Mouse (Mus musculus): ENCODE data around the gene Wdfy3. TPM values are rescaled to one million over a fixed set of nuclear protein-coding genes. Genes with fewer than 3 reads are reported as not detected.

Gene Wdfy3
- polyA plus RNA-seq, 1 experiment from 2014 or later, result 4.9 TPM

GRCm38 (mm10) chr5:101957419-101957818 is 112.3 kb downstream of the Wdfy3 start:
- TF ChIP-seq CTCF (IDR thresholded peaks at IDR 0.05; ENCODE audit: low read depth) (no peak), EP300 (optimal IDR thresholded peaks at IDR 0.05) (no peak)
- no peak overlapping the region for H3K4me3 ChIP-seq (ENCODE audit: low read depth, low read length)
- no peak overlapping the region for H3K9ac ChIP-seq (ENCODE audit: low read length)
- H3K9me3 ChIP-seq (ENCODE audit: control insufficient read depth, low read length), result no peaks in the 10 kb centered on the region
- no peak overlapping the region for H3K4me2 ChIP-seq (replicated peaks; ENCODE audit: low read depth)
- DNase-seq (ENCODE audit: low spot score) (no peak), ATAC-seq (ENCODE audit: low FRiP score, low TSS enrichment) (no peak)
- WGBS, result 87% methylated on average over 8 of the region's 8 CpGs
- peaks cover 18% of the 10 kb centered on the region; the same call in 1 of the 2 replicates for H3K36me3 ChIP-seq (ENCODE audit: control insufficient read depth, insufficient read depth, low read length)
- H3K27me3 ChIP-seq (ENCODE audit: control insufficient read depth, insufficient read depth, low read length), result no peaks in the 10 kb centered on the region
- no peaks in the 10 kb centered on the region for H3K4me1 ChIP-seq (replicated peaks; ENCODE audit: control insufficient read depth, insufficient read depth)
- H3K27ac ChIP-seq (replicated peaks), result no peak overlapping the region

- DNase-seq (ENCODE audit: low spot score) (no peak), ATAC-seq (ENCODE audit: low FRiP score, low TSS enrichment) (no peak)
- Histone ChIP-seq H3K4me3 (ENCODE audit: low read depth, low read length) (no peak overlapping the region), H3K9ac (ENCODE audit: low read length) (no peak overlapping the region), H3K36me3 (ENCODE audit: control insufficient read depth, insufficient read depth, low read length) (peaks cover 9% of the 10 kb centered on the region; the same call in 1 of the 2 replicates), H3K4me2 (replicated peaks; ENCODE audit: low read depth) (no peak overlapping the region), H3K27ac (replicated peaks) (no peak overlapping the region), H3K4me1 (replicated peaks; ENCODE audit: control insufficient read depth, insufficient read depth) (no peaks in the 10 kb centered on the region), H3K9me3 (ENCODE audit: control insufficient read depth, low read length) (no peaks in the 10 kb centered on the region), H3K27me3 (ENCODE audit: control insufficient read depth, insufficient read depth, low read length) (no peaks in the 10 kb centered on the region)
- WGBS, result 58% methylated on average over 16 of the region's 16 CpGs
- no peak for TF ChIP-seq CTCF (IDR thresholded peaks at IDR 0.05; ENCODE audit: low read depth)
- TF ChIP-seq EP300 (optimal IDR thresholded peaks at IDR 0.05), result no peak
Observed at GRCm38 (mm10) chr5:101954393-101955340, 115.1 kb downstream of the Wdfy3 start.

- DNase-seq (ENCODE audit: low spot score) (no peak), ATAC-seq (ENCODE audit: low FRiP score, low TSS enrichment) (no peak)
- Histone ChIP-seq H3K27me3 (ENCODE audit: control insufficient read depth, insufficient read depth, low read length) (no peaks in the 10 kb centered on the region), H3K4me2 (replicated peaks; ENCODE audit: low read depth) (no peak overlapping the region), H3K36me3 (ENCODE audit: control insufficient read depth, insufficient read depth, low read length) (peaks cover 14% of the 10 kb centered on the region), H3K9me3 (ENCODE audit: control insufficient read depth, low read length) (no peaks in the 10 kb centered on the region), H3K4me1 (replicated peaks; ENCODE audit: control insufficient read depth, insufficient read depth) (no peaks in the 10 kb centered on the region), H3K4me3 (ENCODE audit: low read depth, low read length) (no peak overlapping the region), H3K9ac (ENCODE audit: low read length) (no peak overlapping the region), H3K27ac (replicated peaks) (no peak overlapping the region)
- 67% methylated on average over 1 of the region's 1 CpGs for WGBS
- TF ChIP-seq CTCF (IDR thresholded peaks at IDR 0.05; ENCODE audit: low read depth) (no peak), EP300 (optimal IDR thresholded peaks at IDR 0.05) (no peak)
Observed at GRCm38 (mm10) chr5:101951918-101952317, 117.8 kb downstream of the Wdfy3 start.

- WGBS, result 74% methylated on average over 8 of the region's 8 CpGs
- H3K9ac ChIP-seq (ENCODE audit: low read length), result no peak overlapping the region
- TF ChIP-seq CTCF (IDR thresholded peaks at IDR 0.05; ENCODE audit: low read depth), result no peak
- no peak for TF ChIP-seq EP300 (optimal IDR thresholded peaks at IDR 0.05)
- ATAC-seq (ENCODE audit: low FRiP score, low TSS enrichment) (no peak), DNase-seq (ENCODE audit: low spot score) (no peak)
- no peak overlapping the region for H3K4me2 ChIP-seq (replicated peaks; ENCODE audit: low read depth)
- H3K9me3 ChIP-seq (ENCODE audit: control insufficient read depth, low read length), result no peaks in the 10 kb centered on the region
- H3K27me3 ChIP-seq (ENCODE audit: control insufficient read depth, insufficient read depth, low read length), result no peaks in the 10 kb centered on the region
- H3K4me3 ChIP-seq (ENCODE audit: low read depth, low read length), result no peak overlapping the region
- peaks cover 16% of the 10 kb centered on the region for H3K36me3 ChIP-seq (ENCODE audit: control insufficient read depth, insufficient read depth, low read length)
- no peak overlapping the region for H3K27ac ChIP-seq (replicated peaks)
- H3K4me1 ChIP-seq (replicated peaks; ENCODE audit: control insufficient read depth, insufficient read depth), result no peaks in the 10 kb centered on the region
Observed at GRCm38 (mm10) chr5:101949323-101949722, 120.4 kb downstream of the Wdfy3 start.

GRCm38 (mm10) chr5:101948641-101949040 is 121.1 kb downstream of the Wdfy3 start:
- DNase-seq (ENCODE audit: low spot score) (no peak), ATAC-seq (ENCODE audit: low FRiP score, low TSS enrichment) (no peak)
- H3K27ac ChIP-seq (replicated peaks), result no peak overlapping the region
- H3K4me1 ChIP-seq (replicated peaks; ENCODE audit: control insufficient read depth, insufficient read depth), result no peaks in the 10 kb centered on the region
- H3K9me3 ChIP-seq (ENCODE audit: control insufficient read depth, low read length), result no peaks in the 10 kb centered on the region
- 97% methylated on average over 7 of the region's 7 CpGs for WGBS
- no peak overlapping the region for H3K9ac ChIP-seq (ENCODE audit: low read length)
- peaks cover 19% of the 10 kb centered on the region for H3K36me3 ChIP-seq (ENCODE audit: control insufficient read depth, insufficient read depth, low read length)
- H3K27me3 ChIP-seq (ENCODE audit: control insufficient read depth, insufficient read depth, low read length), result no peaks in the 10 kb centered on the region
- H3K4me2 ChIP-seq (replicated peaks; ENCODE audit: low read depth), result no peak overlapping the region
- no peak for TF ChIP-seq EP300 (optimal IDR thresholded peaks at IDR 0.05)
- no peak overlapping the region for H3K4me3 ChIP-seq (ENCODE audit: low read depth, low read length)

- no peak overlapping the region for H3K4me3 ChIP-seq (ENCODE audit: low read depth, low read length)
- ATAC-seq (ENCODE audit: low FRiP score, low TSS enrichment) (no peak), DNase-seq (ENCODE audit: low spot score) (no peak)
- peaks cover 31% of the 10 kb centered on the region for H3K36me3 ChIP-seq (ENCODE audit: control insufficient read depth, insufficient read depth, low read length)
- H3K4me2 ChIP-seq (replicated peaks; ENCODE audit: low read depth), result no peak overlapping the region
- H3K27ac ChIP-seq (replicated peaks), result no peak overlapping the region
- no peaks in the 10 kb centered on the region for H3K9me3 ChIP-seq (ENCODE audit: control insufficient read depth, low read length)
- no peaks in the 10 kb centered on the region for H3K4me1 ChIP-seq (replicated peaks; ENCODE audit: control insufficient read depth, insufficient read depth)
- 87% methylated on average over 5 of the region's 5 CpGs for WGBS
- H3K9ac ChIP-seq (ENCODE audit: low read length), result no peak overlapping the region
- TF ChIP-seq CTCF (IDR thresholded peaks at IDR 0.05; ENCODE audit: low read depth) (no peak), EP300 (optimal IDR thresholded peaks at IDR 0.05) (no peak)
- no peaks in the 10 kb centered on the region for H3K27me3 ChIP-seq (ENCODE audit: control insufficient read depth, insufficient read depth, low read length)
Observed at GRCm38 (mm10) chr5:101945731-101946130, 124.0 kb downstream of the Wdfy3 start.

All from stomach, postnatal 0 days (tissue).